ENCODE assay signal across 7 mouse cellular contexts in genomic region chr2:165992270-165993172, GRCm38 (mm10). TPM values are rescaled to one million over a fixed set of nuclear protein-coding genes. Genes with fewer than 3 reads are reported as not detected.
A peak's percentile ranks its signal among the peaks of the same experiment; 100 is the strongest.
DNase-seq lines count a peak whose midpoint lies in the region; ATAC-seq lines count a peak whose summit lies in the region.

Ncoa3 (plus strand) TSS chr2:165992636.

- H3K27me3 ChIP-seq in embryonic facial prominence, embryonic 11.5 days (ENCODE audit: control insufficient read depth, insufficient read depth, low read length), result no peaks in the 10 kb centered on the region
- H3K27me3 ChIP-seq in limb, embryonic 11.5 days (ENCODE audit: control insufficient read depth, insufficient read depth, low read length), result no peaks in the 10 kb centered on the region
- H3K27me3 ChIP-seq in midbrain, embryonic 14.5 days (ENCODE audit: control insufficient read depth, insufficient read depth, low read length), result no peaks in the 10 kb centered on the region

- WGBS in embryonic facial prominence, embryonic 11.5 days, result 2% methylated on average over 92 of the region's 103 CpGs
- WGBS in limb, embryonic 11.5 days, result 4% methylated on average over 69 of the region's 103 CpGs
- WGBS in midbrain, embryonic 14.5 days, result 2% methylated on average over 103 of the region's 103 CpGs

- peak; percentile 97 for DNase-seq in adrenal gland, postnatal 14 days
- peak; percentile 97 for DNase-seq in embryonic facial prominence, embryonic 11.5 days (ENCODE audit: low spot score)
- peak; percentile 99 for DNase-seq in heart, adult 11 months
- peak; percentile 93 for DNase-seq in kidney, adult 18-20 months
- DNase-seq in limb, embryonic 11.5 days (ENCODE audit: low spot score), result peak; percentile 93
- DNase-seq in midbrain, embryonic 14.5 days, result peak; percentile 98
- peak; percentile 85 to 94 for DNase-seq in spleen, adult 18-20 months

- H3K36me3 ChIP-seq in embryonic facial prominence, embryonic 11.5 days (replicated peaks; ENCODE audit: control insufficient read depth, insufficient read depth, low read depth, low read length), result no peaks in the 10 kb centered on the region
- no peaks in the 10 kb centered on the region for H3K36me3 ChIP-seq in limb, embryonic 11.5 days (ENCODE audit: control insufficient read depth, insufficient read depth, low read length)
- no peaks in the 10 kb centered on the region for H3K36me3 ChIP-seq in midbrain, embryonic 14.5 days (ENCODE audit: control insufficient read depth, insufficient read depth, low read length)

- peak; percentile 91 for ATAC-seq in embryonic facial prominence, embryonic 11.5 days (replicated peaks; ENCODE audit: insufficient number of reproducible peaks, low FRiP score, low TSS enrichment, low read depth)
- ATAC-seq in limb, embryonic 11.5 days (ENCODE audit: insufficient number of reproducible peaks, low FRiP score, low TSS enrichment, low read depth), result peak; percentile 86
- ATAC-seq in midbrain, embryonic 14.5 days (ENCODE audit: low FRiP score, low TSS enrichment), result peak; percentile 93

- H3K27ac ChIP-seq in embryonic facial prominence, embryonic 11.5 days (replicated peaks; ENCODE audit: low read depth, low read length), result peak within 1 kb of the TSS; percentile 67
- peak within 1 kb of the TSS; percentile 56; the same call in 1 of the 2 replicates for H3K27ac ChIP-seq in limb, embryonic 11.5 days (replicated peaks; ENCODE audit: low read depth, low read length)
- H3K27ac ChIP-seq in midbrain, embryonic 14.5 days (replicated peaks; ENCODE audit: low read depth, low read length), result peak within 1 kb of the TSS; percentile 90

- H3K4me1 ChIP-seq in embryonic facial prominence, embryonic 11.5 days (ENCODE audit: control insufficient read depth, insufficient read depth, low read length), result peaks cover 4% of the 10 kb centered on the region; the same call in 1 of the 2 replicates
- no peaks in the 10 kb centered on the region for H3K4me1 ChIP-seq in limb, embryonic 11.5 days (ENCODE audit: control insufficient read depth, insufficient read depth, low read length)
- peaks cover 12% of the 10 kb centered on the region; the same call in 1 of the 2 replicates for H3K4me1 ChIP-seq in midbrain, embryonic 14.5 days (ENCODE audit: control insufficient read depth, insufficient read depth, low read length)

- H3K9ac ChIP-seq in embryonic facial prominence, embryonic 11.5 days (replicated peaks; ENCODE audit: low read length), result peak within 1 kb of the TSS; percentile 92
- H3K9ac ChIP-seq in limb, embryonic 11.5 days (ENCODE audit: low read length), result peak within 1 kb of the TSS; percentile 89
- peak within 1 kb of the TSS; percentile 94 for H3K9ac ChIP-seq in midbrain, embryonic 14.5 days (replicated peaks; ENCODE audit: low read length)

- peak within 1 kb of the TSS; percentile 96 for H3K4me3 ChIP-seq in embryonic facial prominence, embryonic 11.5 days (ENCODE audit: low read depth, low read length)
- H3K4me3 ChIP-seq in limb, embryonic 11.5 days (ENCODE audit: low read depth, low read length), result peak within 1 kb of the TSS; percentile 96
- peak within 1 kb of the TSS; percentile 92 for H3K4me3 ChIP-seq in midbrain, embryonic 14.5 days (replicated peaks; ENCODE audit: low read depth, low read length)

- no peaks in the 10 kb centered on the region for H3K9me3 ChIP-seq in embryonic facial prominence, embryonic 11.5 days (replicated peaks; ENCODE audit: control insufficient read depth, low read length)
- no peaks in the 10 kb centered on the region for H3K9me3 ChIP-seq in limb, embryonic 11.5 days (ENCODE audit: control insufficient read depth, low read length)
- H3K9me3 ChIP-seq in midbrain, embryonic 14.5 days (ENCODE audit: control insufficient read depth, low read length), result no peaks in the 10 kb centered on the region

- peak within 1 kb of the TSS; percentile 90 for H3K4me2 ChIP-seq in embryonic facial prominence, embryonic 11.5 days (ENCODE audit: low read depth, low read length)
- peak within 1 kb of the TSS; percentile 79 for H3K4me2 ChIP-seq in limb, embryonic 11.5 days (ENCODE audit: low read depth, severe bottlenecking)
- H3K4me2 ChIP-seq in midbrain, embryonic 14.5 days (ENCODE audit: low read length), result peak within 1 kb of the TSS; percentile 84

RNA-seq across cellular contexts. Expression of gene Ncoa3, which starts in this region (rescaled TPM):
- total RNA-seq in adrenal gland, postnatal 14 days (2021), result 31.3 and 42.8 TPM in 2 replicates
- polyA plus RNA-seq in embryonic facial prominence, embryonic 11.5 days (2014; fragmentation: Nextera tagmentation; extraction: Ambion mirVana), result 16.2 and 18.0 TPM in 2 replicates
- 18.5 and 21.0 TPM in 2 replicates for polyA plus RNA-seq in limb, embryonic 11.5 days (2014; fragmentation: Nextera tagmentation; extraction: Ambion mirVana)
- 15.3 and 18.2 TPM in 2 replicates for polyA plus RNA-seq in midbrain, embryonic 14.5 days (2014; fragmentation: Nextera tagmentation; extraction: Ambion mirVana)

Comparison
In these comparisons a context has a peak if more than half of its experiments do, and no peak if none do; other contexts are left out.
1. Peak in every context shown above with its lines: DNase-seq, ATAC-seq, H3K4me3 ChIP-seq and H3K27ac ChIP-seq.